Mouse (Mus musculus) small intestine, adult 2 months (tissue): ENCODE measurements around the gene Elf5.

Experiments
- CTCF ChIP-seq: fragments of 200-500 bp; IDR thresholded peaks from 2 replicates; pipeline ENCODE4 v1.5.1; 2012; ENCODE audit warnings: low read depth, mild to moderate bottlenecking, control low read depth, inconsistent platforms, low read length, moderate library complexity, mixed read lengths; ENCODE audit not compliant: insufficient replicate concordance, insufficient read length; ENCODE audit errors: extremely low read depth
- POLR2A ChIP-seq: fragments of 200-500 bp; IDR thresholded peaks from 2 replicates; pipeline ENCODE4 v1.6.1; 2012; ENCODE audit warnings: low read depth, mild to moderate bottlenecking, control low read depth, inconsistent platforms, low read length, moderate library complexity

DNA sequence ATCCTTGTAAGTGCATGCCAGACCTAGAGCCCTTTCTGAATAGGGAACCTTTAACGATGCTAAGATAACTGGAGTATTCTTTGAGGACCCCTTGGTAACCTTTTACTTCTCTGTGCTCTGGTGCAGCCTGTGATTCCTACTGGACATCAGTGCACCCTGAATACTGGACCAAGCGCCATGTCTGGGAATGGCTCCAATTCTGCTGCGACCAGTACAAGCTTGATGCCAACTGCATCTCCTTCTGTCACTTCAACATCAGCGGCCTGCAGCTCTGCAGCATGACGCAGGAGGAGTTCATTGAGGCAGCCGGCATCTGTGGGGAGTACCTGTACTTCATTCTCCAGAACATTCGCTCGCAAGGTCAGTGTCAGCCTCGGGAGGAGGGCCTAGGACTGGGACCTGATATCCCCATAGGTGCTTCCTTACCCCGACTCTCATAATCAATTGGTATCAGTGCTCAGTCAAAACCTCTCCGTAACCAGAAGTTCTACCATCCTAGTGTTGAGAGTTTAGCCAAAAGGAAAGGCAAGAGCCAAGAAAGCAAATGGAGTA lies 27.7 kb downstream of the Elf5 start:
- TF ChIP-seq CTCF: no peak
- TF ChIP-seq POLR2A: no peak
